Mouse (Mus musculus) kidney, adult 2 months (tissue): ENCODE data around the gene Smyd3.

Experiments used
- CTCF ChIP-seq: fragments of 200-500 bp; conservative IDR thresholded peaks from 2 replicates; pipeline ENCODE4 v1.5.1; 2011; ENCODE audit warnings: low read depth, mild to moderate bottlenecking, control low read depth, low read length, moderate library complexity, mixed read lengths; ENCODE audit not compliant: insufficient read depth, insufficient read length
- POLR2A ChIP-seq: fragments of 200-500 bp; IDR thresholded peaks from one replicate; pipeline ENCODE4 v1.6.1; 2011; ENCODE audit warnings: low read depth, low read length, control low read depth

DNA sequence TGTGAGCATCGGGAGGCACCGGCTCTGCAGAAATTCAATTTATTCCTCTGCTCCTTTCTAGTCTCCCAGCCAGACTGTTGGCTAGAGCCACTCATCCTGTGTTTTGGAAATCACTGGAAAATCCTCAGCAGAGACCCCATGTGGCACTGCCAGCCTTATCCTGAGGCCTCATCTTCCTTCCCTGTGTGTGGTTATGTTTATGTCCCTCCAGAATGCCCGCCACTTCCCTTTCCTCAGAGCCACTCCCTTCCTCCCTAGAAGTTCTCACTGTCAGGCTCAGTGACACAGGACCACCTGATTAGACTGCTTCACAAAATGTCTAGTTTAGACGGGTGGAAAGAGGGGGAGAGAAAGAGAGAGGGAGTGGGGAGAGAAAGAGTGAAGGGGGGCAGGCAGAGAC is 526.4 kb downstream of the Smyd3 start:
- TF ChIP-seq CTCF (no peak), POLR2A (no peak)
